Mouse (Mus musculus) brain, embryonic 14.5 days (tissue): ENCODE data around the gene Cxcr5. TPM values are rescaled to one million over a fixed set of nuclear protein-coding genes. Genes with fewer than 3 reads are reported as not detected.
"Not testable (repeated sequence)": the region's sequence is repeated elsewhere in the genome, so short reads cannot be mapped to it uniquely, and the experiment has no call there.

Experiments used
- DNase-seq: peaks from one replicate; pipeline ENCODE4 v3.0.0-alpha.2; 2011; ENCODE audit warnings: low read depth
- CTCF ChIP-seq: fragments of 200-500 bp; IDR thresholded peaks from 2 replicates; pipeline ENCODE4 v1.5.1; 2012; ENCODE audit warnings: inconsistent platforms, mild to moderate bottlenecking, moderate library complexity, borderline replicate concordance; ENCODE audit not compliant: insufficient read depth, insufficient read length; ENCODE audit errors: extremely low read depth
- POLR2A ChIP-seq: fragments of 200-500 bp; IDR thresholded peaks from 2 replicates; pipeline ENCODE4 v1.6.1; 2012; ENCODE audit warnings: mild to moderate bottlenecking, inconsistent platforms, borderline replicate concordance; ENCODE audit not compliant: poor library complexity, insufficient read depth, insufficient read length, severe bottlenecking; ENCODE audit errors: extremely low read depth
- polyA plus RNA-seq: library from polyadenylated mRNA; depleted of rRNA; stranded (reverse); fragments of >200 nt; gene quantifications from 2 replicates; pipeline ENCODE4 v1.2.3, GENCODE M21; 2012

Cxcr5 gene
- polyA plus RNA-seq, 1 experiment, result 0.04 TPM

GRCm38 (mm10) chr9:44586640-44587261 is 25.1 kb upstream of the Cxcr5 start:
- no peak for TF ChIP-seq CTCF
- TF ChIP-seq POLR2A, result no peak
- DNase-seq, result no peak

GRCm38 (mm10) chr9:44582390-44582789 is 20.7 kb upstream of the Cxcr5 start:
- DNase-seq, result no peak
- TF ChIP-seq POLR2A (no peak), CTCF (no peak)

- no peak for DNase-seq
- TF ChIP-seq POLR2A (no peak), CTCF (no peak)
Measured at GRCm38 (mm10) chr9:44581423-44581822, 19.7 kb upstream of the Cxcr5 start.

GRCm38 (mm10) chr9:44580085-44580484 is 18.4 kb upstream of the Cxcr5 start:
- DNase-seq, result no peak
- TF ChIP-seq POLR2A (no peak), CTCF (no peak)

- no peak for DNase-seq
- TF ChIP-seq CTCF, result no peak
- TF ChIP-seq POLR2A, result no peak
Measured at GRCm38 (mm10) chr9:44579392-44579791, 17.7 kb upstream of the Cxcr5 start.

GRCm38 (mm10) chr9:44576046-44576445 is 14.4 kb upstream of the Cxcr5 start:
- DNase-seq, result not testable (repeated sequence)

- no peak for DNase-seq
Measured at GRCm38 (mm10) chr9:44575095-44575494, 13.4 kb upstream of the Cxcr5 start.

GRCm38 (mm10) chr9:44573306-44573705 is 11.6 kb upstream of the Cxcr5 start:
- no peak for DNase-seq
- TF ChIP-seq CTCF (no peak), POLR2A (no peak)

More at GRCm38 (mm10) chr9:44575095-44575494, 13.4 kb upstream of the Cxcr5 start:
- no peak for TF ChIP-seq CTCF
- no peak for TF ChIP-seq POLR2A

- DNase-seq, result no peak
Measured at GRCm38 (mm10) chr9:44570939-44571382, 9.3 kb upstream of the Cxcr5 start.

GRCm38 (mm10) chr9:44568083-44568455 is 6.4 kb upstream of the Cxcr5 start:
- TF ChIP-seq POLR2A (no peak), CTCF (no peak)
- no peak for DNase-seq

More at GRCm38 (mm10) chr9:44570939-44571382, 9.3 kb upstream of the Cxcr5 start:
- TF ChIP-seq POLR2A (no peak), CTCF (no peak)

GRCm38 (mm10) chr9:44567338-44568082 is 5.8 kb upstream of the Cxcr5 start:
- DNase-seq, result no peak
- no peak for TF ChIP-seq CTCF

- peak; percentile 74 for DNase-seq
Measured at GRCm38 (mm10) chr9:44565367-44565766, 3.7 kb upstream of the Cxcr5 start.

More at GRCm38 (mm10) chr9:44565367-44565766, 3.7 kb upstream of the Cxcr5 start:
- TF ChIP-seq POLR2A (no peak), CTCF (no peak)
